Mouse (Mus musculus): ENCODE data around the gene Nav2. TPM values are rescaled to one million over a fixed set of nuclear protein-coding genes. Genes with fewer than 3 reads are reported as not detected.

Gene Nav2
- polyA plus RNA-seq, 1 experiment from 2014 or later: 5.8 TPM

- no peak overlapping the region for H3K4me2 ChIP-seq (replicated peaks; ENCODE audit: low read depth)
- no peak overlapping the region for H3K4me3 ChIP-seq (ENCODE audit: low read depth, low read length)
- TF ChIP-seq CTCF (IDR thresholded peaks at IDR 0.05; ENCODE audit: low read depth): no peak
- no peak overlapping the region for H3K9ac ChIP-seq (ENCODE audit: low read depth, low read length)
- H3K27me3 ChIP-seq (replicated peaks; ENCODE audit: control insufficient read depth, insufficient read depth, low read length): no peaks in the 10 kb centered on the region
- H3K4me1 ChIP-seq (replicated peaks; ENCODE audit: control insufficient read depth, insufficient read depth, low read length): no peaks in the 10 kb centered on the region
- ATAC-seq: no peak
- 82% methylated on average over 7 of the region's 7 CpGs for WGBS
- H3K36me3 ChIP-seq (ENCODE audit: control insufficient read depth, insufficient read depth): no peaks in the 10 kb centered on the region
- H3K27ac ChIP-seq (ENCODE audit: low read depth, low read length): no peak overlapping the region
- H3K9me3 ChIP-seq (ENCODE audit: control insufficient read depth): no peaks in the 10 kb centered on the region
Measured at GRCm38 (mm10) chr7:49240461-49240860, 331.9 kb downstream of the Nav2 start.

DNA sequence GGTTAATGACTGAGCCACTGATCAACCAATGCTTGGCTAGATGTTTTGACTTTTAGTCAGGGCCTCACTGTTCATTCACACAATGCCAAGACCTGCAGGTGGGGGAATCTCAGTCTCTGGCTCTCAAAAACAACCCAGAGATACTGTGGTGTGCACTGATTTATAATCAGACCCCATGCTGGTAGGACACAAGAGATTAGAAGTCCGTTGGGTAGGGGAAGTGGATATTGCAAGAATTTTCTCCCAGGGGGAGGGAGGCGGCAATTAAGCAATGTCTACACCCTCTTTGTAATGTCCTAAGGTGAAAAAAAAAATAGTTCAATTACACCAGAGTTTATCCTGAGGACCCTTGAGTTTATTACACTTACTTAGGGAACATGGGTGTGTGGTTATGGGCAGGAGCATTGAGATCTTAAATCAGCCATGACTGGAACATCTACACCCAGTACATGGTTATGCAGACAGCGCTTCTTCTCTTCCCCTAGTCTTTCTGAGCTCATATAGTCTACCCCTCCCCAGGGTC, 332.8 kb downstream of the Nav2 start:
- no peak overlapping the region for H3K4me3 ChIP-seq (ENCODE audit: low read depth, low read length)
- TF ChIP-seq CTCF (IDR thresholded peaks at IDR 0.05; ENCODE audit: low read depth): no peak
- 66% methylated on average over 3 of the region's 3 CpGs for WGBS
- H3K27ac ChIP-seq (ENCODE audit: low read depth, low read length): no peak overlapping the region
- H3K9ac ChIP-seq (ENCODE audit: low read depth, low read length): no peak overlapping the region
- no peaks in the 10 kb centered on the region for H3K27me3 ChIP-seq (replicated peaks; ENCODE audit: control insufficient read depth, insufficient read depth, low read length)
- no peak overlapping the region for H3K4me2 ChIP-seq (replicated peaks; ENCODE audit: low read depth)
- H3K9me3 ChIP-seq (ENCODE audit: control insufficient read depth): no peaks in the 10 kb centered on the region
- no peaks in the 10 kb centered on the region for H3K36me3 ChIP-seq (ENCODE audit: control insufficient read depth, insufficient read depth)
- no peaks in the 10 kb centered on the region for H3K4me1 ChIP-seq (replicated peaks; ENCODE audit: control insufficient read depth, insufficient read depth, low read length)
- ATAC-seq: no peak

- peaks cover 2% of the 10 kb centered on the region; the same call in 1 of the 2 replicates for H3K4me1 ChIP-seq (replicated peaks; ENCODE audit: control insufficient read depth, insufficient read depth, low read length)
- H3K9ac ChIP-seq (ENCODE audit: low read depth, low read length): no peak overlapping the region
- H3K4me2 ChIP-seq (replicated peaks; ENCODE audit: low read depth): no peak overlapping the region
- no peak overlapping the region for H3K4me3 ChIP-seq (ENCODE audit: low read depth, low read length)
- no peak for ATAC-seq
- H3K9me3 ChIP-seq (ENCODE audit: control insufficient read depth): no peaks in the 10 kb centered on the region
- 68% methylated on average over 5 of the region's 5 CpGs for WGBS
- peaks cover 7% of the 10 kb centered on the region for H3K27me3 ChIP-seq (replicated peaks; ENCODE audit: control insufficient read depth, insufficient read depth, low read length)
- no peaks in the 10 kb centered on the region for H3K36me3 ChIP-seq (ENCODE audit: control insufficient read depth, insufficient read depth)
- H3K27ac ChIP-seq (ENCODE audit: low read depth, low read length): no peak overlapping the region
- no peak for TF ChIP-seq CTCF (IDR thresholded peaks at IDR 0.05; ENCODE audit: low read depth)
Measured at GRCm38 (mm10) chr7:49242261-49242660, 333.7 kb downstream of the Nav2 start.

DNA sequence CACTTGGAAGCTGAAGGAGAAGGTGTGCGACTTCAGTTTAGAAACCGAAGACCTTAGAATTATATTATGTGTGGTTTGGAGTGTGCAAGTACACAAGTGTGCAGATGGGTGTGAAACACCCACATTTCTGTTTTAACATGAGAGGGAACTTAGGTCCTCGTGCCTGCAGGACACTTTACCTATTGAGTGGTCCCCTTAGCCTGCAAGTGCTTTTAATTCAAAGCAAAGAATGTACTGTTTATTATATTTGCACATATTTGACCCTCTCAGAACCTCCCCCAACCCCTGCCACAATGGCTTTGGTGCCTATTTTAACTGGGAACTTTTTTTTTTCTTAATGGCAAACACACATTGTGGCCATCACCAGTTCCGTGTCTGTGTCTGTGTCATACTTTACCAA, 334.6 kb downstream of the Nav2 start:
- peaks cover 2% of the 10 kb centered on the region; the same call in 1 of the 2 replicates for H3K4me1 ChIP-seq (replicated peaks; ENCODE audit: control insufficient read depth, insufficient read depth, low read length)
- no peaks in the 10 kb centered on the region for H3K9me3 ChIP-seq (ENCODE audit: control insufficient read depth)
- no peak overlapping the region for H3K9ac ChIP-seq (ENCODE audit: low read depth, low read length)
- no peak overlapping the region for H3K27ac ChIP-seq (ENCODE audit: low read depth, low read length)
- H3K36me3 ChIP-seq (ENCODE audit: control insufficient read depth, insufficient read depth): no peaks in the 10 kb centered on the region
- no peak for TF ChIP-seq CTCF (IDR thresholded peaks at IDR 0.05; ENCODE audit: low read depth)
- no peak overlapping the region for H3K4me2 ChIP-seq (replicated peaks; ENCODE audit: low read depth)
- no peak overlapping the region for H3K4me3 ChIP-seq (ENCODE audit: low read depth, low read length)
- WGBS: 64% methylated on average over 4 of the region's 4 CpGs
- ATAC-seq: no peak
- H3K27me3 ChIP-seq (replicated peaks; ENCODE audit: control insufficient read depth, insufficient read depth, low read length): peaks cover 9% of the 10 kb centered on the region

DNA sequence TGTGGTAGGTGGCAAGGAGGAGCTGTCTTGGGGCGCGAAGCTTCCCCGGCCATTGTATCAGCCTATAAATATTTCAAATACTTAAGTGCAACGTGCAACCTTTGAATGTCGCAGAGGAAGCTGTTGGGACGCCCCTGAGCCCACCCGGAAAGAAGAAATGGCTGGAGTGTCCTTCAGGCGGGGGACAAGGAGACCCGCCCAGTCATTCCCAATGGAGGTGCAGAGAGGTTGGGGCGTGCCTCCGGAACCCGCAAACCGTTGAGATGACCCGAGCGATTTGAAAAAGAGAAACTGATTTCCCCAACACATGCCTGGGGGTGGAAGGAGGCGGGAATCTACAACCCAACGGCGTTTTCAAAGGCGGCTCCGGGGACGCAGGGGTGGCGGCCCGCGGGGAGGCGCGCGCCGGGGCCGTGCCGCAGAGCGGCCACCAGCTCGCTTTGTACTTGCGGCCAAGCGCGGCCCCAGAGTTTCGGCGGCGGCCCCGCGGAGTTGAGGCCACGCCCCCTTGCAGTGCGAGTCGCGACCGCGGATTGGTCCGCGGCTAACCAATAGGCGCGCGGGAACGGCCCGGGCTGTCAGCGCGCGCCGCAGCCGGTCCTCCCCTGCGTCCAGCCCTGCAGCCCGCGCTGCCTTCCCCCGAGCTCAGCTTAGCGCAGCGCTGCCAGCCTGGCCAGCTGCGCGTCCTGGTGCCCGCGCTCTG, 337.2 kb downstream of the Nav2 start:
- peak overlapping the region; percentile 93 for H3K4me2 ChIP-seq (replicated peaks; ENCODE audit: low read depth)
- no peaks in the 10 kb centered on the region for H3K36me3 ChIP-seq (ENCODE audit: control insufficient read depth, insufficient read depth)
- peaks cover 9% of the 10 kb centered on the region for H3K27me3 ChIP-seq (replicated peaks; ENCODE audit: control insufficient read depth, insufficient read depth, low read length)
- WGBS: under 1% methylated on average over 59 of the region's 68 CpGs
- H3K27ac ChIP-seq (ENCODE audit: low read depth, low read length): no peak overlapping the region
- H3K9ac ChIP-seq (ENCODE audit: low read depth, low read length): peak overlapping the region; percentile 64
- no peaks in the 10 kb centered on the region for H3K9me3 ChIP-seq (ENCODE audit: control insufficient read depth)
- H3K4me3 ChIP-seq (ENCODE audit: low read depth, low read length): peak overlapping the region; percentile 56
- peaks cover 2% of the 10 kb centered on the region; the same call in 1 of the 2 replicates for H3K4me1 ChIP-seq (replicated peaks; ENCODE audit: control insufficient read depth, insufficient read depth, low read length)
- peak; percentile 16; the same call in 1 of the 2 replicates for TF ChIP-seq CTCF (IDR thresholded peaks at IDR 0.05; ENCODE audit: low read depth)
- peak; percentile 96 for ATAC-seq

DNA sequence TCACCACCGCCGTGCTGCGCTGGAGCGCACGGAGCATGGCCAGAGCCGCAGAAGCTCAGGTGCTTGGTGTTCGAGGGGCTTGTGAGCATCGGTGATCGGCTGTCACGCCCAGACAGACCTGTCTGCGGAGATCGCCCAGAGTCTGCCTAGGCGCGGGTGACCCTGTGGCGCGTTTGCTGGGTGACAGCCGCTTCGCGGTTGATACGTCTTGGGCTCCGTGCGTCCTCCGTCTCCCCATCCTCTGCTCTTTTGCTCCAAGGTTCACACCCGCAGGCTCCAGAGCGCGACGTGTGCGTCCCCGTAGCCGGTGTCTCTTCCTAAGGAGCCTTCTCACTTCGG, 337.7 kb downstream of the Nav2 start:
- Histone ChIP-seq H3K27ac (ENCODE audit: low read depth, low read length) (no peak overlapping the region), H3K4me2 (replicated peaks; ENCODE audit: low read depth) (peak overlapping the region; percentile 93), H3K27me3 (replicated peaks; ENCODE audit: control insufficient read depth, insufficient read depth, low read length) (peaks cover 9% of the 10 kb centered on the region), H3K4me3 (ENCODE audit: low read depth, low read length) (peak overlapping the region; percentile 56), H3K4me1 (replicated peaks; ENCODE audit: control insufficient read depth, insufficient read depth, low read length) (peaks cover 2% of the 10 kb centered on the region; the same call in 1 of the 2 replicates), H3K36me3 (ENCODE audit: control insufficient read depth, insufficient read depth) (no peaks in the 10 kb centered on the region), H3K9me3 (ENCODE audit: control insufficient read depth) (no peaks in the 10 kb centered on the region), H3K9ac (ENCODE audit: low read depth, low read length) (peak overlapping the region; percentile 64)
- WGBS: under 1% methylated on average over 31 of the region's 31 CpGs
- no peak; the same call in 1 of the 2 replicates for ATAC-seq
- TF ChIP-seq CTCF (IDR thresholded peaks at IDR 0.05; ENCODE audit: low read depth): no peak; the same call in 1 of the 2 replicates

Measured in intestine, postnatal 0 days (tissue).